Mouse (Mus musculus): ENCODE measurements at regions not wholly inside any gene's neighbourhood (a gene's known extent, or its start where the extent isn't known, plus 50 kb on each side); places are given as distances from the start of the nearest gene placed in this dataset.

DNA sequence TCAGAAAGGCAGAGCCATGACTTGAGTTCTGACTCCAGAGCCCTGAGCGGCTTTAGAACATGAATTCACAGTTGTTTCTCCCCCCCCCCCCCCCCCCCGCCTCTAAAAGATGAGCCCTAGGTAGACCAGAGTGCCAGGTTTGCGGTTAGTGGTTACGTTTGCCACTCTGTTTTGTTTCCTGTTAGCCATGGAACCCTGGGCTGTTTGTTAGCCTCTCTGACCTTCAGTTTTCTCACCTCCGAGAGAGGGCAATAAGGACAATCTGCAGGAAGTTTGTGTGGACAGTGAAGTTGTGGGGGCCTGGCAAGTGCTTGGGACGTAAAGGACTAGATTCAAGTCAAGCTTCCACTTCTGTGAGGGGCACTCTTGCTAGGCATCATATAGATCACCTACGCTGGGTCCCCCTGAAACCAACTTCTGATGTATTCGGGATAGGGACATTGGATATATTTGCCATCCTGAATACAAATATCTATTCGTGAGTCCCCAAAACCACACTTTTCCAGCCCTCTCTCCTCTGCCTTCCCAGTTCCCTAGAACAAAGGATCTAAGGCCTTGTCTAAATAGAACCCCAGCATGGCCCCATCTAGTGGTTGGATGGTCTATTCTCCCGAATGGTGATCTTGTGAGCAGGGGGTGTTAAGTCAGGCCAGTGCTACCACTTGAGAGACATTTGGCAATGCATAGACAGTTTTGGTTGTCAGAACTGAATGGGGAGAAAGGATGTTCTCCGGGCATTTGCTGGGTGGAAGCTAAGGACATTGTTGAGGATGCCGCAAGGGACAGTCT, 145.4 kb upstream of the Tle3 start:
- no peak for DNase-seq (ENCODE audit: low spot score)

DNA sequence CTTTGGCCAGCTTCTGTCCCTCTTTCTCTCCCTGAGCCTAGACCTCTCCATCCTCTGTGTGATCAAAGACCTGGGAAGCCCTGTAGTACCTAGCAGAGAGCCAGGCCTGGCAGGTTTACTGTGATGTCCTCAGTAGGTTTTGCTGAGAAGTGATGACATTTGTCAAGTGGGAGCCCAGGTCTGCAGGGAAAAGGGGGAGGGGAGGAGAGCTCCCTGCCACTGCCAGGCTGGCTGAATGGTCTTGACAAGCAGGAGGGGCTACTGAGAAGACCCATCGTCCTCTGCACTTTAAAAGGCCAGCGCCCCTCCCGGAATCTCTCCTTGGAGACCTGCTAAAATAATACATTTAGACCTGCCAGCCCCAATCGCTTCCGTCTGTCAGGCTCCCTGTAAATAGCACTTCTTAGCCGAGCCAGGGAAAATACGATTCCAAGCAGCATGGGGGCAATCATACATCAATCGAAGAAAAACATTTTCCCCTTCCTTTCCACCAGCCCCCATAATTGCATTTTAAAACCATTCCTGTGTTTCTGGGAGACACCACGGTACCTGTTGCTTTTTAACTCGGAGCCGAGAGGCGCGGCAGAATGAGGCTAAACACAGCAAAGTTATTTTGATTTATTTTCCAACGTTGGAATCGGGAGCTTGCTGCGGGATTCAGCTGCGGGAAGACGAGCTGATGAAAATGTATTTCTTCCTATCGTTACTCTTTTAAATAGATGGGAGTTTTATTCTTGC, 144.5 kb upstream of the Tle3 start:
- DNase-seq (ENCODE audit: low spot score) = no peak

DNA sequence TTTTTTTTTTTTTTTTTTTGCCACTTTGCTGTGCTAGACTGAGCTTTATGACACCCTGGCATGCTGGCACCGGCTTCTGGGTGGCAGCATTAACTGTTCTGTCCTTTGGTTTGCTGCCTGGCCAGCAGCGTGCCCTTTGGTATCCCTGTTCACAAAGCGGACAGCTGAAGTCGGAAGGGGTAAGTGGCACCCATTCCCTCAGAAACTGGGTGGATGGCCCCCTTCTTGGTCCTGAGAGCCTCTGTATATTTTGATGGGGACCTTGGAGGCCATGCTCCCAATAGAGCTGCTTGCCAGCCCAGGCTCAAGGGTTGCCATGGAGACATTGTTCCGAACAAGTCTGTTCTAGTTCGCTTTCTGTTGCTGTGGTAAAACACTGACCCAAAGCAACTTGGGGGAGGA, 143.9 kb upstream of the Tle3 start:
- DNase-seq (ENCODE audit: low spot score) = no peak

DNA sequence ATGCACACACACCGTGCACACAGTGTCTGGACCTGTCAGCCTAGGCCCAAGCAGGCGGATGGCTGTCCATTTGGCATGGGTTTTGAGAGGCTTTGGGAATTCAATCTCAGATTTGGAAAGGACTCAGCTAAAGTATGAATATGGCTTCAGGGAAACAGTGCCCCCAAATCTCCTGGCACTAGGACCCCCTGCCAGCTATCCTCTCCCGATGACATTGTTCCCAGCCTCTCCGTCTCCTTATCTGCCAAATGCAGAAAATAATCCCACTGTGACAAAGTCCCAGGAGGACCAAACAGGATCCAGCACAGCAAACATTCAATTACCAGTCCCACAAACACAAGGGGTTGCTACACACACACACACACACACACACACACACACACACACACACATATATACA, 141.9 kb upstream of the Tle3 start:
- DNase-seq (ENCODE audit: low spot score) = no peak

DNA sequence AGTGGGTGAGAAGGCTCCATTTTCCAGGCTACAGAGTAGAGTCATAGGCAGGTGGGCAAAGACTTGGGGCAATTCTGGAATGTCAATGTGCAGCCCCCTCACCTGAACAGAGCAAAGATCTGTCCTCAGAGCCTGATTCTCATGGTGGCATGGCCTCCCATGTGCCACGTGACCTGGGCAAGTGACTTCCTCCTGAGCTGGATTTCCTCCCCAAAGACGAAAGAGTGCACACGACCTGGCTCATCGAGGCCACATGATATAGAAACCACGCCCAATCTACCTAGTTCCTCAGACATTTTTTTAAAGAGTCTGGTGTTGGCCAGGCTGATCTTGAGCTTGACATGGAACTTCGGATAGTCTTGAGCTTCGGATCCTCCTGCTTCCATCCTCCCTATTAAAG, 139.5 kb upstream of the Tle3 start:
- no peak for DNase-seq (ENCODE audit: low spot score)

DNA sequence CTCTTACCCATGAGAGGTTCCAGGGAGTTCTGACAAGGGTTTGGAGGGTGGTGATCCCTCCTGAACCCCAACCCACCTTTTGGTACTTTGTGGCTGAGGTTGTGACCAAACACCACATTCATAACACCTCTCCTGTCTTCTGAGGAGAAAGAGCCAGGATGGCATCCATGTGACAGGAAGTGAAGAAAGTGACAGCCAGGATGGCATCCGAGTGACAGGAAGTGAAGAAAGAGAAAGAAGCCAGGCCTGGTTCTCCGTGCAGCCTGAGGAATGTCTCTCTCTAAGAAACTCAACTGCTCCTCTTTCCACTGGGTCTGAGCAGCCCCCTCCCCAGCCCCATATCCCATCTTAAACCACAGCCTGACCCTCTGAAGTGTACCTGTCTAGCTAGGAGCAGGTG, 138.9 kb upstream of the Tle3 start:
- no peak for DNase-seq (ENCODE audit: low spot score)

DNA sequence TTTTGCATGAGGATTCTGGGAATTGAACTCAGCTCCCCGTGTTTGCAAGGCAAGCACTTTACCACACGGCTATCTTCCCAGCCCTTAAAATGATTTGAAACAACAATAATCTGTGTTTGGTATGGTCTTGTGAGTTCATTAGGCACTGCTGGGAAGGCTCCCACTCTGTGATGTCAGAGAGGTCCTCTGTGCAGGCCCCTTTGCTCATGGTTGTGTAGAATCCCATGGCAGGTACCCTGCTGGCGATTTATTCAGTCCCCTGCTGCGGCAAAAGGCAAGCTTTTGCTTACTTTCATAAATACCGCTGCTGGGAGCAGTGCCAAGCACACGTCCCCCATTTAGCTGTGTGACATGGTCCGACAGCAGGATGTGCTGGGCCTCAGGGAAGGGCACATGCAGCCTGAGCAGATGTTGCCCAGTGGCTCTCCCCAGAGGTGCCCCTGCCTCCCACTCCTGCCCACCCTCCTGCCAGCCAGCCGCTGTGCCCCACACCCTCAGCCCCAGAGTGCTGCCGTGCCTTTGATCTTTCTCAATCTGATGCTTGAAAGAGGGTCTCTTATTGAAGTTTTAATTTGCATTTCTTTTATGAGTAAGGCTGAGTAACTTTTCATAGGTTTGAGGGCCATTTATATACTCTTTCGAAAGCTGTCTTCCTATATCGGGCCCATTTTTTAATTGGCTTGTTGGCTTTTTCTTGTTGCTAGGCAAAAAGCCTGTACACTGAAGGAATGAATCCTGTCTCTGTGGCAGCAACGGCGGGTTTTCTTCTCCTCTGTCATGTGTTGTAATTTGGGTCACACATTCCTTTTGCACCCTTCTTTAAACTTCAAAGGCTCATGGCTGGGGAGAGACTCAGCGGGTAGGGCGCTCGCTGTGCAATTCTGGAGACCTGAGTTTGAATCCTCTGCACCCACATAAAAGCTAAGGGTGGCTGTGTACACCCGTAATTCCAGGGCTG, 136.2 kb upstream of the Tle3 start:
- DNase-seq (ENCODE audit: low spot score) = no peak

DNA sequence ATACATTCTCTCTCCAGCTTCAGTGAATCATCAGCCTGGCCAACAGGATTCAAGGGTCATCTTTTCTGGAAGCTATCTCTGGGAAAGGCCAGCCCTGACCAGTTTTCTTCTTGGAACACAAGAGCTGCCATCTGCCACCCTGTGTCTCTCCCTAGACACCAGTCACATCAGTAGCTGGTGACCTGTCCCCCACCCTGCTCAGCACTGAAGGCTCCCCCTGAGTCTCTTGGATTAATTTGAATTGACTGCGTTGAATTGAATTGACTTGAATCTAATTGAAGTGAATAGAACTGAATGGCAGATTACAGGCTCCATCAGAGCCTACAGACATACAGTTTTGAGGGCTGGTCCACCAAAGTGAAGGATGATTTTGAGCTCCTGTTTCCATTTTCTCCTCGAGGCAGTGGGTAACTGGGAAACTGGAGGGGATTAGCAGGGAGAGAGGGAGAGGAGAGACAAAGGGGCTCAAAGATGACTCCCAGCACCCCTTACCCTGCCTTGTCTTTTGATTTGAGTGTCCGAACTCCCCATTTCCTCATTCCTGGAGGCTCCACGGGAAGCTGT, 133.4 kb upstream of the Tle3 start:
- DNase-seq (ENCODE audit: low spot score) = no peak

DNA sequence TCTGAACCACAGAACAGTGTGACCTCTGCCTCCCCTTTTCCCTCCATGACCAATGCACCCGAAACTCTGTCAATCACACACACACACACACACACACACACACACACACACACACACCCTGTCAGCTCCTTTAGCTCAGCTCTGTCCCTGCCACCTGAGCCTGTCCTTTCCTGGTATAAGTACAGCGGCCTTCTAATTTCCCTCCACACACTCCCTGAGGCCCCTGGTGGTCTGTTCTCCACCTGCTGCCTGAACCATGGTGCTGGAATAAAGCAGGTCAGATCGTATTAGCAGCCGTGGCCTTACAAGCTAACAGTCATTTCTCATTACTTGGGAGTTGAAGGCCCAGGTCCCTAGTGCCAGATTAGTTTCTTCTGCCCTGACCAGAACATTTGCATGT, 132.8 kb upstream of the Tle3 start:
- DNase-seq (ENCODE audit: low spot score) = no peak

DNA sequence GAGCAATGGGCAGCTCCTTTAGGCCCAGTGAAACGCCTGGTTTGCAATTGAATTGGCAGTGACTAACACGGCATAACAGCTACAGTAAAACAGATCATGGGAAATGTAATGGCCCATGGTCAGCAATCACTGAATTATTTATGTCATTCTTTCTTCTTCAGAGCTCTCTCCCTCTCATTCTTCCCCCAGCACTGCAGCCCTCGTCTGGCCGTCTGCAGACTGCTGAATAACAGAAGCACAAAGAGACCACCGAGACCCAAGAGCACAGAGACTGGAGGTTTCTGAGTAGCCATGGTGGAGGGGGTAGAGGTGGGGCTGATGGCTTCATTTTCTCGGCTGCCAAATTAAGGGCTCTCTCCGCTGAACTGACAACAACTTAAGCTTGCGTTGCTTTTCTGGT, 130.7 kb upstream of the Tle3 start:
- no peak for DNase-seq (ENCODE audit: low spot score)

DNA sequence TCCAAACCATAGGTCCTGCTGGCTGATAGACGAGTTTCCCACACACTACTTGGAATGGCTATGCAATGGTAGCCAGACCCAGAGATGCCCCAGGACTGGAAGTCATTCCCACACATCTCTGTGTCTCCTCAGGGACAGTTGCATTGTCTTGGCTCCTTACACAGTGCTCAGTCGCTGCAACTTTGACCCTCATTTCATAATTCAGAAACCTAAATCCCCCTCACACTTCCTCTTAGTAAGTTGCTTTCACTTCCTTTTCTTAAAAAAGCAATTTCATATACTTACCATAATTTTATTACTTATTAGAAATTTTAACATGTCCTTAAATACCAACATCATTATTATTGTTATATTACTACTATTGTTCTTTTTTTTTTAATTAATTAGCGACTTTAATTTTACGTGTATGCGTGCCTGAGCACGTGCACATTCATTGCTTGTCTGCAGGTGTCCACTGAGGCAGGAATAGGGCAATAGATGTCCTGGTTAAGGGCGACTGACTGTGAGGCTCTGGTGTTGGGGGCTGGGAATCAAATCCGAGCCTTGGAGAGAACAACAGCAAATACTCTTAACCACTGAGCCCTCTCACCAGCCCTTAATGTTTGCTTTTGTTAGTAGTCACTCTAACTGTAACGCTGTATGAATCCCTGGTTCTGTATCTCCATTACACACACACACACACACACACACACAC, 129.9 kb upstream of the Tle3 start:
- no peak for DNase-seq (ENCODE audit: low spot score)

DNA sequence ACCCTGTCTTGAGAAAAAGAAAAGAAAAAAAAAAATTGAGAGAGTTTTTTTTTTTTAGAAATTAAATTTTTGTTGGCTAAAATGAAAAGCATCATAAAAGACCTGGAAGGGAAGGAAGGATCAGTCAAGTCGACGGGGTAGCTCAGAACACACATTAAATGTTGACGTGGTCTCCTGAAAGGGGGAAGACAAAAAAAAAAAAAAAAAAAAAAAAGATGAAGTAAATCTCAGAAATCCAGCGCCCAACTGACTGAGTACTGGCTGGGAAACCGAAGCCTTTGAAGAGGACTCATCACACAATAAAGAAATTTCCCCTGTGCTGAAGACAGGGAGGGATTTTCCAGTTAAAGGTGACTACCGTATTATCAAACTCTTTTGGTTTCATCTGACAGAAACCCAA, 128.9 kb upstream of the Tle3 start:
- no peak for DNase-seq (ENCODE audit: low spot score)

DNA sequence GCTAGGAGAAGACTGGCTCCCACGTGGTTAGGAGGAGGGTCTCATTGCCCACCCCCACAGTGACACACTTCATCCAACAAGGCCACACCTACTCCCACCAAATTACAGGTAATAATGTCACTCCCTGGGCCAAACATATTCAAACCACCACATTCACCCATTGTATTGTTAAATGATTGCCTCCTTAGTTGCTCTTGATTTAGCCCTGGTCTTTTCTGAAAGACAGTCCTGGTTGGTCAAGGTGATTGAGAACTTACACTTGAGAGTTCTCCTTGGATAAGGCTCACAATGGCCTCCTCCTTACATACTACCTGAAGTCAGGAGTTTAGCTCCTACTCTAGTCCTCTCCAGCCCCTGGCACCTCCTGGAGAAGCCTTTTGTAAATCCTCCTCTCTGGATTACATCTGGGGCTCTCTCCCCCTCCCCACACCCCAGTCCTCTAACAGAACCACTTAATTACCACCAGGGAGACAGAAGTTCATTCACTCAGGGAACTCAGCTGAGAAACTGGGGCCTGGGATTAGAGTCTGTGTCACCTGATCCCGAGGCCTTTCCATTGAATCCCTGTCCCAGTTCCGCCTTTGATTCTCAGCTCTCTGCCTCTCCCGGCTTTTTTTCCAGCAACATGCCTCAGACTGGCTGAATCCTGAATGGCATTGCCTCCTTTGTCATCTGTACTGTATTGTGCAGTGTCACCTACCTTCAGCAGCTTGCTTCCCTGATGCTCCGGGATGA, 122.3 kb upstream of the Tle3 start:
- DNase-seq (ENCODE audit: low spot score) = no peak

DNA sequence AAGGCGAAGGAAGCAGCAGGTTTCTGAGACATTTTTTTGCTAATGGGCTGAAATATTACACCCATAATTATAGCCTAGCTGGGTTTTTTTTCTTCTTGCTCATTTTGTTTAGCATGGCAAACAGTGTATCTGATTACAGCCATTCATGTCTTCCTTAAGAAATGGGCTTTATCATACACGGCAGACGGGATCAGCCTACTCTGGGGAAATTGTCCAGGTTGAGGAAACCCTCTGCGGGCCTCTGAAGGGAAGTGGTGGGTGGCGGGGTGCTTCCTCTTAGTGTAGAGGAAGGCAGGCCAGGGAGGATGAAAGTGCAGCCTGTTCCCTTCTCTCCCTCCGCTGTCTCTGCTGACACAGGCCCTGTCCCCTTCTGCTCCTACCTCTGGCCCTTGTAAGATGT, 120.6 kb upstream of the Tle3 start:
- no peak for DNase-seq (ENCODE audit: low spot score)

DNA sequence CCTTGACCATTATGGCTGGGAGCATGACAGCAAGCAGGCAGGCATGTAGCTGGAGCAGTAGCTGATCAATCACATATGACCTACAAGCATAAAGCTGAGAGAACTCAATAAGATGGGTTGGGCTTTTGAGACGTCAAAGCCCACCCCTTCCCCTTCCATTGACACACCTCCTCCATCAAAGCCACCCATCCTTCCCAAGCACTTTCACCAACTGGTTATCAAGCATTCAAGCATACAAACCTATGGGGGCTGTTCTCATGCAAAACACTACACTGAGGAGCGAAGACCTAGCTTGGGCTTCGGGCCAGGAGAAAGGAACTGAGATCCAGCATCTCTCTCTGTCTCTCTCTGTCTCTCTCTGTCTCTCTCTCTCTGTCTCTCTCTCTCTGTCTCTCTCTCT, 118.4 kb upstream of the Tle3 start:
- DNase-seq (ENCODE audit: low spot score) = no peak

DNA sequence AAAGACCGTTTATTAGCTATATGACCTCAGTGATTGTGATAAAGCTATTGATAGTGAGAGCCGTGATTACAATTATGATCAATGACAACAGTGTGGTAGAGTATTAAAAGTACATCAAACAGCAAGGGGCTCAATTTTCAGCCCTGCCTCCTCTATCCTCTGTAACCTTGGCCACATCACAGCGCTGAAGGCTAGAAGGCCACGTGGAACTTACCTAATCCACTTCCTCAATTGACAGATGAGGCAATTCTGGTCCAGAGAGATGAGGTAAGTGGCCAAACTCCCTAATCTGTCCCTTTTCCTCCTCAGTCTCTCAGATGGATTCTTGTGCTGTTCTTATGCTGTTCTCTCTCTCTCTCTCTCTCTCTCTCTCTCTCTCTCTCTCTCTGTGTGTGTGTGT, 114.7 kb upstream of the Tle3 start:
- no peak for DNase-seq (ENCODE audit: low spot score)

DNA sequence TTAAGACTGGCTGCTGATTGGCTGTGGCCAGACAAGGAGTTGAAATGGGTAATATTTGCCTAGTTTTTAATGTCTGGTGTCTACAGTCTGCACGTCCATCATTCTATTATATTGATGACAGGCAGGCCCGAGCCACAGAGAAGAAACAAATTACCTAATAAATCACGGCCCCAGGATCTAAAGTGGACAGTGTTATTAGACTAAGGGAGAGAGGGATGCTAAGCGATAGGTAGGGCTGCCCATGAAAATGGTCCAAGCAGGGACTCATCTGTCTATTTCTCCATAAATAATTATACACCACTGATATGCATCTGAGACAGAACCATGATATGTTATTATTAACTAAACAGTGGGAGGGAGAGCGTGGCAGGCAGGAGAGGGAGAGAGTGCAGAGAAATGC, 114.1 kb upstream of the Tle3 start:
- DNase-seq (ENCODE audit: low spot score) = no peak

DNA sequence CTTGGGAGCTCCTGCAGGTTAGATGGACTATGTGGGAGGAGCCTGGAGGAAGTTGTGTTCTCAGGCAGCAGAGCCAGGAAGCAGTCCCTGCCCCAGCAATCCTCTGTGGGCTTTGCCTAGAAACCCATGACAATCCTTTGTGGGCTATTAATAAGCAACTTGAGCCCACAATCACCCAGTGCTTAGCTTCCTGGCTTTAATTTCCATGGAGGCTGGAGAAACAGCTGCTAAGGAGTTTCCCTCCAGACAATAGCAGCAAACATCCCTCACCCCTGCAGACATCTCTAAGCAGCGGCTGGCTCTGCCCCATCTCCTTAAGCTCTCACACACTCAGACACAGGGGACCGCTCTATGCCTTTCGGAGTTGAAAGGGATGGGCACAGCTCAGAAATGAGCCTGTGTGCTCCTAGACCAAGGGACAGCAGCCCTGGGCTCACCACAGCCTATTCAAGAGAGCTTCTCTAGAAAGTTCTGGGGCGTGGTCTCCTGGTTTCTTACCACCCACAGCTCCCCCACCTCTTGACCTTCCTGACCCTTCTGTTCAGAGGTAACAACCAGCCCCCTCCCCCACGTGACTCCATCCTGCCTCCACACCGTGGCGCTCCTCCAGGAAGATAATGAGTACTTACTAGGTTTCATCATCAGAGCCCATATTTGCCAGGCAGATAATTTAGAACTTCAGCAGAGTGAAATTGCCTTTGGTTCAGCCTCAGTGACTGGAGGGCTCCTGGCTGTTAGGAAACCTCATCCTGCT, 112.6 kb upstream of the Tle3 start:
- no peak for DNase-seq (ENCODE audit: low spot score)

DNA sequence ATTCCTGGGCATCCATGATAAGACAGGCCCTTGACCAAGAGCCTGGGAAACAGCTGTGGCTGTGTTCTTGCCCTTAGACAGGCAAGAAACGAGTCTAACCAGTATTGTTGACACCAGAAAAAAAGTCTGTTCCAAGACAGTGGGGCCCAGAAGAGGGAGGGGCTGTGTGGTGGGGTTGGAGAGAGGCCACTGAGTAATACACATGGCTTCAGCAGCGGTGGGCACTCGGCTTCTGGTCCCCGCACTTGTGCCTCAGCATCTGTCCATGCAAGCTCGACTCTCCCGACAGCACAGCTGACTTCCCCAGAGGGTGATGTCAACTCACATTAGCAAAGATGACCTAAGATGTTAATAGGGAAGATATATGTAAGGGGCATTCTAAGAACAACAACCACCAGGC, 110.9 kb upstream of the Tle3 start:
- no peak for DNase-seq (ENCODE audit: low spot score)

DNA sequence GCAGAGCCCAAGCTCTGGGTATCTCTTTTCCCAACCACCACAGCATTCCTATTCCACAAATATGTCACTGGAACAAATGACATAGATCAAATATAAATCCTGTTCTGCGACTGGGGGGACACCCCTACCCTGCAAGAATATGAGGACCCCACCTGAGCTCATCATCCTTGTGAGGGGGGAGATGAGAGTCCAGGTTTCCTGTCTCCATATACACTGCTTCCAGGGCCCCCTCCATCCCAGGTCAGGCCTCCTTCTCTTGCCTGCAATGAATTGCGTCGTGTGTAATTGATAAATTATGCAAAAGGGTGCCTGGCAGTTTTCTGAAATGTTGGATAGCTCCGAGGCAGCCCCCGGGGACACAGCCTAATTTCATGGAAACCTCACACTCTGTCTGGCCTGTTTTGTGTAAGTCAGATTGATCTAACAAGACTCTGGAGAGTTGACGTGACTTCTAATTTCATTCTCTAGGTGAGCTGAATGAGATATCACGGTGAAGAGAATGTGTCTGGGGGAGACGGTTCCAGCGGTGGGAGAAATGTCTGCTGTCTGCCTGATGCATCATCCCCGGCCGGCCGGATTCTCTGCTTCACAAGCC, 110.3 kb upstream of the Tle3 start:
- no peak for DNase-seq (ENCODE audit: low spot score)

Measured in ovary, postnatal 10 days (tissue).